Mouse (Mus musculus): ENCODE measurements around the gene Map7d2. TPM values are rescaled to one million over a fixed set of nuclear protein-coding genes. Genes with fewer than 3 reads are reported as not detected.

Map7d2 gene
- polyA plus RNA-seq (2015; fragmentation: Nextera tagmentation; extraction: Ambion mirVana), result 0.05 TPM in 1 of 2 replicates, not detected in the other

DNA sequence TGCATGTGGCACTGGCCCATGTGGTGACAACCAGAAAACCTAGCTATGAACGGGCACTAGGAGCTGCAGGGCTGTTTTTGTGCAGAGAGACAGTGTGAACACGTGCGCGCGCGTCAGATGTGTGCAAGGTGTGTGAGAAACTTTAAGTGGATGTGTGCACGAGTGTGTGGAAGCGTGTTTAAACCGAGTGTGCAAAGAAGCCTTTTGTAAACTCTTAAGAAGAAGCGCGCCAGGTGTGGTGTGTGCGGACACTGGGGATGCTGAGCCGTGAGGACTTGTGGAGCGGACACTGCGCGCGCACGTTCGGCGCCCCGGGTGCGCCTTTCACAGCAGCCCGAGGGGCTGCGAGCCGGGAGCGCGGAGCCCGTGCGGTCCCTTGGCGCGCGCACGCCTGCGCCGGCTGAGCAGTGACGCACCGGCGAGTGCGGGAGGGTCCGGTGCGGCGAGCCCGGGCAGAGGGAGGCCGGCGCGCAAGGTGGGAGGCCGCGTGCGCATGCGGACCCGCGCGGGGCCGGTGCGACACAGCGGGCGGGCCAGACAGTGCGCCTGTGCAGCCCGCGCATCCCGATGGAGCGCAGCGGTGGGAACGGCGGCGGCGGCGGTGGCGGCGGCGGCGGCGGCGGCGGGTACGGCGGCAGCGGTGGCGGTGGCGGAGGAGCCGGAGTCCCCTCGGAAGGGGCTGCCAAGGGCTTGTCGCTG, at the start of gene Map7d2:
TSS of gene Map7d2 (plus strand) at position 443 of the 699 bp plus-strand sequence.

DNA sequence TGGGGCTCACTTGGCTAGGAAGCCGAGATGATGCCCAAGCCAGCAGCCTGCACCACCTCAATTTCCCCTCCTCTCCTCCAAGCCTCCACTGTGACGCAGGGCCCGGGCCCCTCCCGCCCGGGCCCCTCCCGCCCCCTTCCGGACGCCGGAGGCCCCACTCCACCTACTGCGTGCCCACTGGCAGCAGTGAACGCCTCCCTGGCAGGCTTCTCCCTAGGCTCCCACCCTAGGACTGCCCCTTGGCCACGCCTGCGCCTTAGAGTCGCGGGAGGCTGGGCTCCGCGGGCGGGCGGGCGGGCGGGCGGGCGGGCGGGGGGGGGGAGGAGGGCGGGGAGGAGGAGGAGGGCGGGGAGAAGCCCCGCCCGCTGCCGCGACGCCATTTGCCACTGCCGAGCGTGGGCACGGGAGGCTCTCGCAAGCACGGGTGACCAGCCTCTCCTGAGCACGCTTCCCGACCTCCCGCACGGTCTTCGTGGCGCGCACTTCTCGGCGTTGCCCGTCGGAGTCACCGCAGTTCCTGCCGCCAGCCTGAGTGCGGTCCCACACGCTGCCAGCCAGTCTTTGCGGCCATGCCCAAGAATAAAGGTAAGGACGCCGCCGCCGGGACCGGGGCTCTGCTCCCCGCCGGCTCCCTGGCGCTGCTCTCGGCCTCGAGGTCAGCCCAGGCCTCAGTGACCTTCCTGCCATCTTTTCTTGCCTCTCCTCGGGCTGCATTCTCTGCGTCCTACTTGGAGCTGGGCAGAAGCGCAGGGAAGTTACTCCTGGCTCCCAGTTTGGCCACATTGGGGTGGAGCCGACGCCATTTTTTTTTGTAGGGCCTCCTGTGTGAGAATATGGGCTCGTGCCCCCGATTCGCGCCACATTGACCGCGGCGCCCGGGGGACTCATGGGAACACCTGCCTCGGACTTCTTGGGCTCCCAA, 42.3 kb upstream of the Map7d2 start, which contains the start of gene Eif1ax:
TSS of gene Eif1ax (plus strand) at position 348 of the 922 bp plus-strand sequence.

DNA sequence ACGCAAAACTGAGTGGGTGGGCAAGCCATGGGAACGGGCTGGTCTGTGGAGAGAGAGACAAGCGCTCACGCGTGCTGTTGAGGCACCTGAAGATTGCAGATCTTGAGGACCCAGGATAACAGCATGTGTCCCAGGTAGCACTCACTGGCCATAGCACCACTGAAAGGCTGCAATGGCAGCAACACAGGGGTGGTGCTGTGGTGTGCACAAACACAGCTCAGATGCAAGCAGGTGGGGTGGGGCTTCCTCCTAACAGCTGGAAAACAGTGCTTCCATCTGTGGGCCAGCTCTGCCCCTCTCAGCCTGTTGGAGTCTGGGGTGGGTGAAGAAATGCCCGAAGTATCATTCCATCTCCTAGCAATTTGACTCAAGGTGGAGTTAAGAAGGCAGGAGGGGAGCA, 112.0 kb downstream of the Map7d2 start, which contains the start of gene Bclaf3:
TSS of gene Bclaf3 (plus strand) at position 301 of the 400 bp plus-strand sequence.

Other genes starting within 250 kb of the Map7d2 start
- 4.5 and 5.3 TPM in 2 replicates for gene Rps6ka3, start 204.3 kb upstream of the Map7d2 start, polyA plus RNA-seq (2015; fragmentation: Nextera tagmentation; extraction: Ambion mirVana)
- 83.1 and 92.2 TPM in 2 replicates for gene Eif1ax, start 42.4 kb upstream of the Map7d2 start, polyA plus RNA-seq (2015; fragmentation: Nextera tagmentation; extraction: Ambion mirVana)
- gene Bclaf3, start 112.1 kb downstream of the Map7d2 start, polyA plus RNA-seq (2015; fragmentation: Nextera tagmentation; extraction: Ambion mirVana), result 12.9 TPM in 2 replicates
- 17.9 and 24.9 TPM in 2 replicates for gene Sh3kbp1, start 212.7 kb downstream of the Map7d2 start, polyA plus RNA-seq (2015; fragmentation: Nextera tagmentation; extraction: Ambion mirVana)

Data from spleen, postnatal 0 days (tissue).